Mouse (Mus musculus): ENCODE results near the gene Il2ra.

GRCm38 (mm10) chr2:11637115-11637514, 5.5 kb upstream of the Il2ra start:
- no peak for TF ChIP-seq POLR2A (IDR thresholded peaks at IDR 0.05; ENCODE audit: control insufficient read depth, extremely low read depth, insufficient read depth, low read length, poor library complexity)
- TF ChIP-seq CTCF (IDR thresholded peaks at IDR 0.05; ENCODE audit: borderline replicate concordance, control insufficient read depth, extremely low read depth, insufficient read depth, low read length, poor library complexity), result no peak
